Mouse (Mus musculus) R1 (cell line): ENCODE results near the gene Gm5751.
A peak's percentile ranks its signal among the peaks of the same experiment; 100 is the strongest.
"Not testable (repeated sequence)": the region's sequence is repeated elsewhere in the genome, so short reads cannot be mapped to it uniquely, and the experiment has no call there.

Experiments
- DNase-seq: peaks from one replicate; pipeline ENCODE4 v3.0.0-alpha.2; 2018; ENCODE audit warnings: low read depth, low spot score

The Gm5751 gene

GRCm38 (mm10) chrX:8873953-8874352 is at the start of gene Gm5751:
Gm5751 (plus strand) TSS chrX:8874253.
- DNase-seq = not testable (repeated sequence)

GRCm38 (mm10) chrX:8832043-8832442 is 42.0 kb upstream of the Gm5751 start:
- DNase-seq = peak; percentile 33

- no peak for DNase-seq
These were observed 30.4 kb upstream of the Gm5751 start, which contains the start of gene Gm6592 for GRCm38 (mm10) chrX:8843694-8844093. Gm6592 (plus strand) TSS chrX:8843994.

GRCm38 (mm10) chrX:8852486-8852885 is 21.6 kb upstream of the Gm5751 start:
- DNase-seq = peak; percentile 7

GRCm38 (mm10) chrX:8864331-8864730 is 9.7 kb upstream of the Gm5751 start:
- peak; percentile 85 for DNase-seq

- DNase-seq = no peak
These were observed 10.3 kb downstream of the Gm5751 start for GRCm38 (mm10) chrX:8884336-8884735.

GRCm38 (mm10) chrX:8891975-8892342 is 17.9 kb downstream of the Gm5751 start:
- no peak for DNase-seq

GRCm38 (mm10) chrX:8892343-8893155 is 18.5 kb downstream of the Gm5751 start, which contains the start of gene B630019K06Rik:
B630019K06Rik (plus strand) TSS chrX:8892382.
- DNase-seq = peak; percentile 22

- peak; percentile 17 for DNase-seq
These were observed 19.2 kb downstream of the Gm5751 start for GRCm38 (mm10) chrX:8893182-8893651.

GRCm38 (mm10) chrX:8900823-8901222 is 26.8 kb downstream of the Gm5751 start:
- no peak for DNase-seq

GRCm38 (mm10) chrX:8901906-8902472 is 27.9 kb downstream of the Gm5751 start:
- DNase-seq = no peak

GRCm38 (mm10) chrX:8921080-8921479 is 47.0 kb downstream of the Gm5751 start:
- no peak for DNase-seq

GRCm38 (mm10) chrX:8921813-8922607 is 48.0 kb downstream of the Gm5751 start:
- DNase-seq = peak; percentile 1

GRCm38 (mm10) chrX:8927308-8927707 is 53.3 kb downstream of the Gm5751 start:
- DNase-seq = no peak
